Mouse (Mus musculus) adrenal gland, postnatal 14 days (tissue): ENCODE results near the gene Gpr62. TPM values are rescaled to one million over a fixed set of nuclear protein-coding genes. Genes with fewer than 3 reads are reported as not detected.
A peak's percentile ranks its signal among the peaks of the same experiment; 100 is the strongest.

ENCODE experiments used
- DNase-seq: peaks from one replicate; pipeline ENCODE4 v3.0.0; 2021; ENCODE audit warnings: mixed read lengths
- total RNA-seq: library from RNA; stranded (reverse); gene quantifications from 2 replicates; pipeline ENCODE4 v1.2.3, GENCODE M21; 2021

Gene Gpr62
- total RNA-seq, 1 experiment from 2014 or later, result not detected

DNA sequence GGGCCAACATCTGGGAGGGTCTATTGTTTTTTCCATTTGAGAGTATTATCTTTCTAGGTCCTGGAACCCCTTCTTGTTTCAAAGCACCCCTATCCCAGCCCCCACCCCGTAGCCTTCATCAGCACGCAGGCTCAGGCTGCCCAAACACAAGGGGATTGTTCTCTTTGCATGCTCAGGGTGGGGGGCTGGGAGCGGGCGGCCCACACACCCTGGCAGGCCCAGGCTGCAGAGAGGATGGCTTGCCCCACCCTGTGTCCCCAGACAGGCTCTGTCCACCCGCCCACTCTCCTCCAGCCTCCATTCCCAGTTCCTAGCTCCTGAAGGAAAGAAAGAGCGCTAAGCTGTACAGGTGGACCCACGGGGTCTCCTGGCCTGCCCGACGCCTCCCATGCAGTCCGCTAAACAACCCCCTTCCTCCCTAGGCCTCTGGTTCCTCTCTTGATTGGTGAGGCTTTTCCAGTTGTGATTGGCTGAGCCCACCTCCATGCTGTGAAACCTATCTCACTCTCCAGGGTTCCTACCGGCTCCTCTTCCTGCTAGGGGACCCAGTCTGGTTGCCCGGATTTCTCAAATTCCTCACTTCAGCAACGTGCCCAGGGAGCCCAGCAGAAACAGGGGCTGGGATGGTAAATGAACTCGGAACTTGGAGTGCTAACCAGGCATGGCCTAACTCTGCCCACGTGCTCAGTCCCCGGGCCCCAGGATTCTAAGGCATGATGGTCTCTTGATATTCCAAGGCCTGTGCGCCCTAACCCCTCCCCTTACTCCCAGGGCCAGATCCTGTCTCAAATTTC, 10.7 kb downstream of the Gpr62 start:
- DNase-seq, result no peak

DNA sequence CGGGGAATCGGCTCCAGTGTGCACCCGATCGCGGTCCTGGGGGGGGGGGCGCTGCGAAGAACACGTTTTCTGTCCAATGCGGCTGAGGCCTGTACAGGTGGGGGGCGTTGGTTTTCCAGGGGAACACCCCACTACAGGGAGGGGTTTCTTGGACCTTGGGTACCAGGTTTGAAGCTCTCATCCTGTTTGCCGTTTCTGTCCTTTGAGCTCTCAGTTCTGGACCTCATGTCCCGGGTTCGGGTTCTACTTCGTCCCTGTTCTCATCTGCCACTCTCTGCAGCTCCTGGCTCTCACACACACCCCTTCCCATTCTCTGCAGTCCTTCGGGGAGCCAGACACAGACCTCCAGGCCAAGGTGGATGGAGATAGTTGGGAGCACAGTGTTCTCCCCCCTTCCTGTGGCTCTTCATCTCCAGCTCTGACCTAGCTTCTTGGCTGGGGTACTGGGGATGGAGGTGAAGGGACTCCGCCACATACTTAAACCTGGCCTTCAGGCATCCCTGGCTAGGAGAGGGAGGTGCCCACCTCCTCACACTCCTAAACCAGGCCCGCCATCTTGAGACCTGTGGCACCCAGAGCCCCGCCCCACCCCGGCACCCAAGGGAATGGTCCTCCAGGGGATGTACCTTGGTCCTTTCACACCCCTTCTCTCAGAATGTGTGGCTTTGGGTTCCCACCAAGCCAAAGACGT, 11.5 kb downstream of the Gpr62 start:
- DNase-seq, result no peak

DNA sequence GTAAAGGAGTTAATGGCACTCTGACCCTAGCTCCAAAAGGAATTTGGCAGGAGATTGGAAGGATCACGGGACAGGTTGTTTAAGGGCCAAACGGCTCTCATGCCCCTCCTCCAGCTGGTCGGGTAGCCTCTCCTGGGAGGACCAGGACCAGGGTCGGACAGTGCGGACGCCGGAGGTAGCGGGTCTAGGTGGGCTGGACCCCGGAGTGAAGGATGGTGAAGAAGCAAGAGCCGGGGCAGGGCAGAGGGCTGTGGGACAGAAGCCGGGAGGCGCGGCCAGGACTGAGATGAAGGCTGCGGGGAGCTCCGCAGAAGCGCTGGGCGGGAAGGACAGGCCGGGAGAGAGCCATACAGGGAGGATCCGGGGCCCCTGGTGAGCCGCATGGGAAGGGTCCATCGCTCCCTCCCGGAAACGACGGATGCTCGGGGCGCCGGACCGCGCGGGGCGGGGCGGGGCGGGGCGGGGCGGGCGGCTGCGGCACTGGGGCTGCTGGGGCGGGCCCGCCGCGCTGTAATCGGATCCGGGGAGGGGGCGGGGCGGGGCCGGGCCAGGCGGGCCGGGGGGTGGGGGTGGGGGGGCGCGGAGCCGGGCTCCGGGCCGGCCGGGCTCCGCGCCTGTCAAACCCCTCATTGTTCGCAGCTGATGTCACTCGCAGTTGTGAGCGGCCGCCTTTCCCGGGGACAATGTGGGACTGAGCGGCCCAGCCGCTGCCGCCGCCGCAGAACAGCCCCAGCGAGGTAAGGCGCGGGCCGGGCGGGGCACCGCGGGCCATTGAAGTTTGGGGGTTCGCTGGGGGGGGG, 12.3 kb downstream of the Gpr62 start, which contains the start of gene Pcbp4:
Gene Pcbp4, plus strand, starts transcription at position 21 of the 800 bp plus-strand sequence.
- DNase-seq, result peak; percentile 73

DNA sequence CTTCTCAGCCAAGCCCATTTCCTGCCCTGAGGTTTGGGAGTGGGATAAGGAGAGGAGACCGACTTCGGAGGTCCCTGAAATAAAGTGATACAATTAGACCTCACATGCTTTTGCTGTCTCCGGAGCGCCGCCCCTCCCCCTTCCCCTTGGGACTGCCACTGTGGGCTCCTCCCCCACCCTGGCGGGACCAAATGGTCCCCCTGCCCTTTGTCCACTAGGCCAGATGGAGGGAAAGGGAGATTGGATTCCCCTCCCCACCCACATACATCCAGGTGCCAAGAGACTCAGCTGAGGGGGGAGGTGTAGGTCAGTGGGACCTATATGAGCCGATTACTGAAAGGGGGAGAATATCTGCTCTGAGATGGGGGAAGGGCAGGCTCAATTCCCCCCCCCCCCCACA, 12.9 kb downstream of the Gpr62 start:
- no peak for DNase-seq

DNA sequence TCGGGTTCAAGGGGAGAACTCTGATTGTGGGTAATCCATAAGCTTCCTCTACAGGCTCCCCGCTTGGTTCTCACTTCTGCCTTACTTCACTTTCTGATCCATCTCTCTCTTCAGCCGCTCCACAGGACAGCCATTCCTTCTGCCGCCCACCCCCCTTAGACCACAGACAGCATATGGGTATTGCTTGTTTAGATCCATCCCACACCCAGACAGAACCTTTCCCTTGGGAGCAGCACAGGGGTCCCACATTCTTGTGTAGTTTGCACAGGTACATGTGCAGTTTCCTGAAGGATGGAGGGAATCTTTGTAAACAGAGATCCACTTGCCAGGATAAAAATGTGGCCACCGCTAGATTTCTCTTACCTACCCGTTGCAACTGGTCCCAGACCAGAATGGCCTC, 13.4 kb downstream of the Gpr62 start:
- no peak for DNase-seq

DNA sequence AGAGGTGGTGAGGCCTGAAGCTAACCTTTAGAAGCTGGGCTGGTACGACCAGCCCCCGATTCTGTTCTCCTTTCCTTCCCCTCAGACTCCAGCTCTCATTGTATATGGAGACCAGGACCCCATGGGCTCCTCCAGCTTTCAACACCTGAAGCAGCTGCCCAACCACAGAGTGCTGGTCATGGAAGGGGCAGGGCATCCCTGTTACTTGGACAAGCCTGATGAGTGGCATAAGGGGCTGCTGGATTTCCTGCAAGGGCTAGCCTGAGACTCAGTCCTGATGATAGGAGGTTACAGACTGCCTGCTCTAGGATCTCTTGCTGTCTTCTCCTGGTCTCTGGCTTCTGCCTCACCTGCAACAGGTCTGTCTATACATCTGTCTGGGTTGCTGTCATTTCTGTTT, 13.8 kb downstream of the Gpr62 start:
- no peak for DNase-seq

DNA sequence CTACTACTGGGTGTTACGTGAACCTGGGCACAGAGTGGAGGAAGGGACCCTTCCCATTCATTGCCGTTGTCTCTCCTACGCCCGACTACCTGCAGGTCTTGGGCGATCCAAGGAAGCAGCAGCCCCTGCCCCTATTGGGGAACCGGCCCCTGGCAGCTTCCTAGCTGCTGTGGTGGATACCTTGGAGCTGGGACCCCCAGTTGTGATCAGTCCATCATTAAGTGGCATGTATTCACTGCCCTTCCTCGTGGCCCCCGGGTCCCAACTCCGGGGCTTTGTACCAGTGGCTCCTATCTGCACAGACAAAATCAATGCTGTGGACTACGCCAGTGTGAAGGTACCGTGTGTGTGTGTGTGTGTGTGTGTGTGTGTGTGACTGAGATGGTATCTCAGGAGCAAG, 14.4 kb downstream of the Gpr62 start:
- DNase-seq, result no peak

DNA sequence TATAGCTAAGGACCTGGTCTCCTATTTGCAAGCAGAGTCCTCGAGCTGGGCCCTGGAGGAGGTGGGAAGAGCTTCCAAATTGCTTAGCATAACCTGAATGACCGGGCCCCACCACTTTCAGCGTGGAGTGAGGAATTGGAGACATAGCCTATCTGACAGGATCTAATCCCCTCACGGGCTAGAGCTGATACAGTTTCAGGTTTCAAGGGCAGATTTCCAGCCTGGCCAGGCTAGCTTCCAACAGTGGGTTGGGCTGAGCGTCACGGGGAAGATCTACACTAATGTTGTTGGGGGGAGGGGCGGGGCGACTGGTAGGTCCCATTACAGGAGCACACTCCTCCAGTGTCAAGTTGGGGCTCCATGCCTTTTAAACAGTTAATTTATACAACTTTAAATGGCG, 15.1 kb downstream of the Gpr62 start:
- peak; percentile 81 for DNase-seq

DNA sequence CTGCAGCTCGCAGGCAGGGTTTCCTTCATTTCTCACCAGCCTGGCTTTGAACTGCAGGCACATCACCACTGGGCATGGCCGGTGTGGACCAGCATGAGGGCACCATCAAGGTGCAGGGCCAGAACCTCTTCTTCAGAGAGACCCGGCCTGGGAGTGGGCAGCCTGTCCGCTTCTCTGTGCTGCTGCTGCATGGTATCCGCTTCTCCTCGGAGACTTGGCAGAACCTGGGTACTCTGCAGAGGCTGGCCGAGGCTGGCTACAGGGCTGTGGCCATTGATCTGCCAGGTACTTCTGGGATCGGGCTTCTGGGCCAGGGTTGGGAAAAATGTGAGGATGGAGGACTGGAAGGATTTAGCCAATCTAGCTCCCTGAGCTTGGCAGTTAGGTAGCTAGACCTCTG, 15.8 kb downstream of the Gpr62 start:
- no peak for DNase-seq

DNA sequence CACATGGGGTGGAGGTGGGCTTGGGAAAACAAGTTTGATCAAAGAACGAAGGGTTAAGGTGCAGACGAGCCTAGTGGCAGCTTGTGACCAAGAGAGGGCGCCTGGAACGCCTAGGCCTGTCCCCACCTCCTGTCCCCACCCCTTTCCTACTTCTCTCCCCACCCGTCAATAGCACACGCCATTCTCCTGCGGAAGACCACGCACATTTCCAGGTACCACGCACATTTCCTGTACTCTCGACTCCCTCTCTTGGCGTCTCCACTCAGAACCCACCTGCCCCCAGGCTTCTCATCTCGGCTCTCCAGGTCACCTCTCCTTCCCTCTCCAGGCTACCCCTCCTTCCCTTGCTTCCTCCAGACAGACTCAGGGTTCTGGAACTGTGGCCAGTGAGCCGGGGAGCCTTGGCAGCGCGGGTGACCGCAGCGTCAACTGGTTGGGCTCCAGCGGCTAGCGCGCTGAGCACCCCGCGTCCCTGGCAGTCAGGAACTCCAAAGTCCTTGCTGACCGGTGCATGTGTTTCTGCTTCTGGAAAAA, 17.2 kb downstream of the Gpr62 start:
- DNase-seq, result peak; percentile 88

DNA sequence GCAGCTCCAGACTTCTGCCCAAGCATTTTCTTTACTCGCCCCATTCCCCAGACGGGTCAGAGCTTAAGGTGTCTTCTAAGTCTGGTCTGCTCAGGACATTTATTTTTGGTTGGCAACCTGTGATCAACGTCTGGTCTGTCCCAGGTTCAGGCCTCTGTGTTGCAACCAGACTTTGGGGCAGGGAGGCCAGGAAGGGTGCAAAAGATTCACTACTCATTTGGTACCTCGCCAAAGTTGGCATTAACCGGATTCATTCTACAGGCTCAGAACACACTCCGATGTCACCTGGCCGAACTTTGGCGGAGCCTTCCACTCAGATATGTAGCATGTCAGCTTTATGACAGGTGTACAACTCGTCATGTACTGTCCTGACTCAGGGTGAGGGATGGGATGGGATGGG, 17.8 kb downstream of the Gpr62 start:
- no peak for DNase-seq

DNA sequence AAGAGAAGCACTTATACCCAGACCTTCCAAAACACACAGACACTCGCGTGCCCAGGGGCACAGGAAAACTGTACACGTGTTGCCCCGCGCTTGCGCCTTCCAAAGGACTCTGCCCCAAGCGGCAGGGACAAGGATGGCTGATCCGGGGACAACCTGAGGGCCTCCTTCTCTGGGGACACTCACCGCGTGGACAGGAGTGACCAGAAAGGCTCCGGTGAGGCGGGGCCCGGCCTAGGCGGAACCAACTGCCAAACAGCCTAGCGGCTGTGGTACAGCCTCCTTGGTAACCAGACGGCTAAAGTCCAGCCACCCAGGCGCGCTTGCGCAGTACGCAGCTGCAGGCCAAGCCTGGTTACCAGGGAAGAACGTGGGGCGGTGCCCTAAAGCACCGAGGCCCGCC, 18.4 kb downstream of the Gpr62 start, which contains the start of the genes Abhd14b and Abhd14a:
Gene Abhd14b, plus strand, starts transcription at position 112 of the 400 bp plus-strand sequence.
Gene Abhd14a, minus strand, starts transcription at position 331 of the 400 bp plus-strand sequence.
- DNase-seq, result peak; percentile 98

DNA sequence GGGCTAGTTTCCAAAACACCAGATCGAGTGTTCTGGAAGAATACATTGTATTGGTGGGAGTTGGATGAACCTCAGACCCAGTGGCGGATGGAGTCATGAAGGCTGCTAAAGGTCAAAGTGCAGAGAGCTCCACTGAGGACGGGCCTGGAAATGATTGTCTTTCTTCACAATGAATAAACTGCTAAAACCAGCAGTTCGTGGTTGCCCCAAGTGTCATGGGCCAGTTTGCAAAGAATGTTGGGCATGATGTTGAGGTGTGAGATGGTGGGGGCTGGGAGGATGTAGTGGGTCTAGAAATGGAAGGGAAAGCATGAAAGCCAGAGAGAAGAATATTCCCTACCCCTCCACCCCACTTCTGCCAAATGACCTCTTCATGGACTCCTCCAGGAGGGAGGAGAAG, 20.9 kb downstream of the Gpr62 start:
- no peak for DNase-seq

DNA sequence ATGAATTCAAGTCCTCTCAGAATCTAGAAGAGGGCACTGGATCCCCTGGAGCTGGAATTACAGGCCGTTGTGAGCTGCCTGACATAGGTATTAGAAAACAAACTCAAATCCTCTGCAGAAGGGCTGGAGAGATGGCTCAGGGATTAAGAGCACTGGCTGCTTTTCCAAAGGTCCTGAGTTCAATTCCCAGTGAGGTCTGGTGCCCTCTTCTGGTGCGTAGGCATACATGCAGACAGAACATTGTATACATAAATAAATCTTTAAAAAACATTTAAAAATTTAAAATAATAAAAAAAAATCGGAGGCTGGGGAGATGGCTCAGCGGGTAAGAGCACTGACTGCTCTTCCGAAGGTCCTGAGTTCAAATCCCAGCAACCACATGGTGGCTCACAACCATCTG, 23.1 kb downstream of the Gpr62 start:
- no peak for DNase-seq

DNA sequence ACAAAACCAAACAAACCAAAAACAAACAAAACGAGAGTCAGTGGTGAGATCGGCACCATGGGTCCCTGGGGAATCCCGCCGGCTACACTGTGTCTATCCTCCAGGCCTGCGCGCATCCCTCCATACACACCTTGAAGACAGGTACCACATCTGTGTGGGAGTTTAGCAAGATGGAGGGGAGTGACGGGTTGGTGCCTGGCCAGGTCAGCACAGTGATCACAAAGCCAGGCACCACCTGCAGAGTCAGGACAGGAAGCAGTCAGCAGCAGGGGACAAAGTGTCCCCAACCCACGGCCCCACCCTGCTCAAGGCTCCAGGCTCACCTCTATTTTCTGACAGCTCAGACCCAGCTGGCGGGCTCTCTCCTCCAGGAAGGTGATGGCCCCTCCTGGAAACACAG, 29.2 kb downstream of the Gpr62 start:
- DNase-seq, result no peak

DNA sequence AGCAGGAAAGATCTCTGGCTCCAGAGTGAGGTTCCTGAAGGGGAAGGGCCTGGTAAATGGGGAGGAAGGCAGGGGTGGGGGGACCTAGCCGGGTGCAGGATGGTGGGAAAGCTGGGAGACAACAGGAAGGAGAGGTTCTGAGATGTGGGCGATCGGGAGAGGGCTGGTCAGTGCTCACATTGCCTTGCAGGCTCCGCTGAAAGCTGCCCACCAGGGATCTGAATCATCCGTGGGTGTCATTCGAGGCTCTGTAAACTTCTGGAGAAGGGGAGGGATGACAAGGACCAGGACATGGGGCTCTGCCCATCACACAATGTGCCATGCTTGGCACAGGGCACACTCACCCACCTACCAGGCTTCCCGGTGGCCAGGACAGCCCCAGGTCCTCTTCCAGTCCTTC, 32.3 kb downstream of the Gpr62 start:
- no peak for DNase-seq

DNA sequence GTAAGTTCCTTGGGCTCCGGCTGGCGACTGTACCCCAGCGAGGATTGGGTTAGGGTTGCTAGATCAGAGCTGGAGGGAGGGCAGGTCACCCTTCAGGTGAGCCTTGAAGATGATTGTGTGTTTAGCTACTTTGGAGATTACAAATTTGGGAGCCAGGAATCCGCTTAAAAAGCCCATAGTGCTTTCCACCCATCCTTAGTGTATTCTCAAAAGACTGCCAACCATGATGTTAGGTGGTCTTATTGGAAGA, 35.8 kb downstream of the Gpr62 start:
- DNase-seq, result no peak

DNA sequence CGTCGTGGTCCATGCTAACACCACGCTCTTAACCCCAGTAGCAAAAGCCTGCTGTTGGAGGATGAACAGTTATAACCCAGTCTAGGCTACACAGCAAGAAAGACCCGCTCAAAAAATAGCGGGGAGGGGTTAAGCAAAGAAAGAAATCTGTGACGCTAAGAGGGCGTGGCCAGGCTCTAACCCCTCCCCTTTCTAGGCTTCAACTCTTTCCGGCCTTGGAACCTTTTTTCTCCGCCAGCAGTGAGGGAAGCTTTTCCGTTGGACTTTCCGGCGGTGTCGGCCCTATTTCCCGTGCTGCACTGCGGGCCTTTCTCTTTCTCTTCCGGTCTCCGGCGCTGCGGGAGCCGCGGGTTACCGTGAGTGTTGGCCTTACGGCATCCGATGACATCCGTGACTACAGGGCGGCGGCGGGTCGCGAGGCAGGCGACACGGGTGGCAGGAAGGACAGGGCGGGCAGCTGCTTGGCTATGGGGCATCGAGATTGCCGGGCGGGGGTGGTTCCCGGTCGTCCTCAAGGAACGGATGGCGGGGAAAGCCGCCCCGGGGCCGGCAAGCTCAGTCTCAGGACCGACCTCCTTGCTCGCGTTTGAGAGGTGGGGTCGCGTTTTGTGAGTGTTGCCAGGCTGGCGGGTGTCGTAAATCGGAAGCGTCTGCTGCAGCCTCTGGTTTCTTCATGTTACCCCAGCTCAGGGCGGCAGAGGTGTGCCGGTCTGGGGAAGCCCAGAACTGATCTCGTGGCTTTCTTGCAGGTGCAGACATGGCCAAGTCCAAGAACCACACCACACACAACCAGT, 36.3 kb downstream of the Gpr62 start, which contains the start of gene Rpl29:
Gene Rpl29, plus strand, starts transcription at position 234 of the 794 bp plus-strand sequence.
- DNase-seq, result peak; percentile 95

DNA sequence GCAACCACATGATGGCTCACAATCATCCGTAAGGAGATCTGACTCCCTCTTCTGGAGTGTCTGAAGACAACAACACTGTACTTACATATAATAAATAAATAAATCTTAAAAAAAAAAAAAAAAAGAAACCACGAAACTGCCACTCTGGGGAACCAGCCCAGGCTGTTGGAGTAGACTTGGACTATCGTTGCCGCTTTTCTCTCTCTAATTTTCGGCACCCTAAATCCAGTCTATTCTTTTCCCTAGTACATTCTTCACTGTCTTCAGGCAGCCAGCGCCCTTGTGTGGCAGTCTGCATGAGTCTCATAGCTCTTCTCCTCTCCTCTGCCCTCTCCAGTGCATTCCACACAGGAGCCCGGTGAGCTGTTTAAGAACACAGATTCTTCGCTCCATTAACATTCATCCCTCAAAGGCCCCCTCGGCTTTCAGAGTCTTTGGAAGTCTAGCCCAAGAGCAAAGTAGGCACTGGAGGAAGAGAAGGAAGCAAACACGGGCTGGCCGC, 37.0 kb downstream of the Gpr62 start:
- DNase-seq, result no peak

DNA sequence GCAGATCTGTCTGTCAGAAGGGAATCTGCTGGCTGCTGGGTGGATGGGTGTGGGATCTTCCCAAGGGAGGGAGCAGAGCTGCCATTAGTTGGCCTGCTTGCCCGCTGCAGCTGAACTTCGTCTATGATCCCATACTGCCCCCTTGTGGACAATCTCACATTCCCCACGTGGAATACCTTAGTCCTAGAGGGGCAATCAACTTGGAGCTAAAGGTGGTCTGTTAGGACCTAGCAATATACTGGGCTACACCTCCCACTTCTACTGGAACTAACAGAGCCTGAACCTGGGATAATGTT, 43.9 kb downstream of the Gpr62 start:
- peak; percentile 92 for DNase-seq

DNA sequence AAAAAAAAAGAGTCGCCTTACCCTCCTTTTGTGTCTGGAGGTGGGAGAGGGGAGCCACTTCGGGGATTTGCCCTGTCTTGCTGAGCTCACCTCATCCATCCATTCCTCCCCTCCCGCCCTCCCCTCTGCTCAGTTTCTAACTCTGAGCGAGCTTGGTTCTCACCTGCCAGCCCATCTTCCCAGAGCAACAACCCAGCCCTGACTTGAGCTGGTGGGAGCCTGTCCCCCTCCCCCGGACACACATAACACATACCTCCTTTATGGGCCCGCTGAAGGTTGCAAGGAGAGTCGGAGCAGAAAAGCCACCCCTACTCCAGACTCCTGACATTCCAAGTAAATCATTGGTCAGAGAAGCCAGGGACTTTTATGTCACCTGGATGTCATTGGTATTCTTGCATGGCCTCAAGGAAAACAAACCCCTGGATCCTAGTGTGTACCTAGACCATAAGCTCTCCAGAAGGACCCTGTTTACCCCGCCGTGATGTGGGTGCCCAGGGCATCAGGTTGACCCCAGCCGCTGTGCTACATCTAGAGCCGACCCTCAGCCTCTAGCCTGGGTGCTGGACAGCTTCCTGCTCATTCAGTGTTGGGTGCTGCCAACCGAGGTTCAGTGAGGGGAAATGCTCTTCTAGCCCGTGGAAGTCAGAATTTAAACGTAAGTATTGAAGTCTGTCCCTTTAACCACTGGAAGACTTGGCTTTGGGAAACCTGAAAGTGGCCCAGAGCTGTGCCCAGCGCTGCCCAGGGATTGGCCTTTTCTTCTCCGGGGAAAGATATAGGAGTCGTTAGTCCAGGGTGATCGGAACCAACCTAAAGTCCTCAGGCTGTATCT, 44.5 kb downstream of the Gpr62 start:
- DNase-seq, result no peak
